Mouse (Mus musculus) myocyte (in vitro differentiated cells): ENCODE measurements around the gene Nemf.

Experiments used
- E2F4 ChIP-seq: IDR thresholded peaks from one replicate; pipeline ENCODE4 v1.6.1; 2011; ENCODE audit warnings: mild to moderate bottlenecking, control low read depth, moderate library complexity; ENCODE audit not compliant: insufficient read depth
- MAX ChIP-seq: IDR thresholded peaks from one replicate; pipeline ENCODE4 v1.6.1; 2011; ENCODE audit warnings: low read depth, mild to moderate bottlenecking, control low read depth
- MYOG ChIP-seq, 3 experiments: IDR thresholded peaks; one replicate each; pipeline ENCODE4 v1.6.1; 2011; ENCODE audit warnings: control low read depth in 2 of 3, low read depth in 2 of 3, mild to moderate bottlenecking in 2 of 3; ENCODE audit not compliant: insufficient read length in 2 of 3, control insufficient read depth in 1 of 3, insufficient read depth in 1 of 3
- POLR2A ChIP-seq: IDR thresholded peaks from one replicate; pipeline ENCODE4 v1.6.1; 2011; ENCODE audit warnings: low read depth, mild to moderate bottlenecking, control low read depth, moderate library complexity; ENCODE audit not compliant: insufficient read length
- TCF12 ChIP-seq: IDR thresholded peaks from one replicate; pipeline ENCODE4 v1.6.1; 2011; ENCODE audit warnings: mild to moderate bottlenecking, control low read depth; ENCODE audit not compliant: poor library complexity, insufficient read depth, severe bottlenecking
- USF1 ChIP-seq: IDR thresholded peaks from one replicate; pipeline ENCODE4 v1.6.1; 2011; ENCODE audit warnings: low read depth, mild to moderate bottlenecking, control low read depth, moderate library complexity

DNA sequence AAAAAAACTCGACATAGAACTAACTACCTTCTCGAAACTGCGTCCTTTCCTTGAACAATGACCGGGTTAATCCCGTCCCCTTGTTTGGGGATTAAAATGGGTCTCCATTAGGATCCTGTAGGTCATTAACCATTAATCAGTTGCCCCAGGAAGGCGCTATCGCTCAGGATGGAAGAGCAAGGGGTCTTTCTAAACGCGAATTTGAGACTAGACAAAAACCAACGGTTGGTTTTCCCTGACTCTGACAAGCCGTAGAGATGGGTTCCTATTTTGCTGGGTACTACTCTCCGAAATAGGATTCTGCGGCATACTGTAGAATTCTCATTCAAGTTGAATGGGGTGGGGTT, 308 bp upstream of the Nemf start:
- no peak for TF ChIP-seq POLR2A
- no peak for TF ChIP-seq USF1
- no peak for TF ChIP-seq TCF12
- no peak for TF ChIP-seq MYOG (IDR thresholded peaks at IDR 0.05; ENCODE audit: control insufficient read depth in 1 of 3, insufficient read depth in 1 of 3, insufficient read length in 2 of 3, low read depth in 2 of 3)
- TF ChIP-seq E2F4 = no peak
- no peak for TF ChIP-seq MAX
